Mouse (Mus musculus): ENCODE measurements at regions not wholly inside any gene's neighbourhood (a gene's known extent, or its start where the extent isn't known, plus 50 kb on each side); places are given as distances from the start of the nearest gene placed in this dataset.

DNA sequence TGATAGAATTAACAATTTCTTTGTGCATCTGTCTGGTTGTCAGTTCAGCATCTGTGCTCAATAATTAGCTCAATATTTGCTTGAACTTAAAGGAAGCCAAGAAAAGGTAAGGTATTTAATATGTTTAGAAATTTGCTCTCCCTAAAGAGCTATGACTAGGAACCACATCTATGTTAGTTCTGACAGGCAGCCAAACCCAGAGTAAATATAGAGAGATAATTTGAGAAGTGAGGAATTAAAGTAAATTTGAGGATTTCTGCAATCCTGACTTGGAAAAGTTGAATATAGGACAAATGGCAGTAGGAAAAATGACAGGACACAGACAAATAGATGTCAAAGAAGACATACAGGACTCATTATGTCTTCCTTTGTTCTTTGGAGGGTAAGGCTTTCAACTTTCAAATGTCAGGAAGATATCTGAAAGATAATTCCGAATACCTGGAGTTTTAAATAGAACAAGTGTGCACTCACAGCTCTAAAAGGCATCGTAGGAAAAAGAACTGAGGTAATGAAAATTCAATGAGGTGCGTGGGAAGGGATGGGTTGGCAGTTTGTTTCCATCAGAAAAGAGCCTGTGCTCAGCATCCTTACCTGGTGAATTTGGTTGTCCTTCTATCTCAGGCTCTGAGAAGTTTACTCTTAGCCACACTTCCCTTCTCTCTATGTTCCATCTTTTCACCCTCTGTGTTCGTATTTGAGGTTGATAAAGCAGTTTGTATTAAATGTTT lies 433.3 kb downstream of the Gria2 start:
- TF ChIP-seq CTCF (IDR thresholded peaks at IDR 0.05; ENCODE audit: low read depth) = no peak
- no peak for TF ChIP-seq EP300 (IDR thresholded peaks at IDR 0.05; ENCODE audit: low read depth)

Data from liver, embryonic 14.5 days (tissue).